Mouse (Mus musculus) CD8-positive naive resting alpha-beta T cell, adult 2 months (primary cell): ENCODE data around the gene Gm10024.
"Not testable (repeated sequence)": the region's sequence is repeated elsewhere in the genome, so short reads cannot be mapped to it uniquely, and the experiment has no call there.

Experiments used
- DNase-seq, 2 experiments: peaks; one replicate each; pipeline ENCODE4 v3.0.0; 2022; ENCODE audit warnings: low read depth in 2 of 2, low spot score in 2 of 2

Gene Gm10024

DNA sequence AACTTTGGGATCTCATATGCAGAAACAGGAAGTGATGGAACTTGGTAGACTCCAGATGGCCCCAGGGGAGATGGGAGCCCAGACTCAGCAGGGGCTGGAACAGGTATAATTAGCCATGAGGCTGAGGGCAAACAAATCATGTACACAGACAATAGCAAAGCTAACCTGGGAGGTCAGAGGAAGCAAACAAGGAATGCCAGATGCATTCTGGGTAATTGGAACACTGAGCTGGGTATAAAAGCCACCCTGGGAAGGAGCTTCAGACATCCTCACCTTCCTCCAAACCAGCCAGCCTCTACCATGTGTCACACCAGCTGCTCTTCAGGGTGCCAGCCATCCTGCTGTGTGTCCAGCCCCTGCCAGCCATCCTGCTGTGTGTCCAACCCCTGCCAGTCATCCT is at the start of gene Gm10024:
TSS of gene Gm10024 (plus strand) at position 301 of the 400 bp plus-strand sequence.
- not testable (repeated sequence) for DNase-seq

DNA sequence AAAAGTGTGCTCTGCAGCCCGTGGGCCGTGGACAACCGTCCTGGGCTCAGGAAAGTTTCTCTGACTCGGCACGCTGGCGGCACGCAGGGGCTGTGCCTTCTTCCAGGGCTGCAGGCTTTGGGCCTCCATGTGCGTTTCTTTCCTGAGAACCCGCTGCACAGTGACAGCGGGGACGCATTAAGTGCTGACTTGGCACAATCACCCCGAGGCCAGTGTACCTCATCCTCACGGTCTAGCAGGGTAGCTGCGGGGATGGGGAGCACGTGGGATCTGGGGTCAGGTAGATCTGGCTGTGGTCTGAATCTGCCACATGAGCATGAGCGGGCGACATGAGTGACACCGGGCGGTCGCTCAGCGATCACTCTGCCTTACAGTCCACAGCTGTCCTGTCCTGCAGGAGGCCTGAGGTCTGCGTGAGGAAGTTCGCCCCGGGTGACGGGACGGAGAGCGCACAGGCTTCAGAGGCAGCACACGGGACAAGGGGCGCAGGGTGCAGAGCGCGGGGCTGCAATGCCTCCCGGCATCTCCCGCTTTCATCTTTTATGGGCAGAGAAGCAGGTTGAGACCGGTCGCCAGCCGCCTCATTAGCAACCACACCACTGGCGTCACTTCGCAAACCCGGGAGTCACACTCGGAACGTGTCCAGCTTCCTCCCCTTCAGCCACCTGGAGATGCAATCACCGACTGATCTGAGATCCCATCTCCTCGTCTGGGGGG is 47.1 kb upstream of the Gm10024 start:
- no peak for DNase-seq

- DNase-seq, result no peak
Measured at GRCm38 (mm10) chr10:77666342-77666741, 44.9 kb upstream of the Gm10024 start.

GRCm38 (mm10) chr10:77667402-77667801 is 43.9 kb upstream of the Gm10024 start:
- no peak for DNase-seq

GRCm38 (mm10) chr10:77670710-77671109 is 40.5 kb upstream of the Gm10024 start:
- no peak for DNase-seq

GRCm38 (mm10) chr10:77671519-77671918 is 39.7 kb upstream of the Gm10024 start:
- DNase-seq, result no peak

- DNase-seq, result peak in 1 of 2 experiments; percentile 9
Measured at GRCm38 (mm10) chr10:77673765-77674164, 37.5 kb upstream of the Gm10024 start.

DNA sequence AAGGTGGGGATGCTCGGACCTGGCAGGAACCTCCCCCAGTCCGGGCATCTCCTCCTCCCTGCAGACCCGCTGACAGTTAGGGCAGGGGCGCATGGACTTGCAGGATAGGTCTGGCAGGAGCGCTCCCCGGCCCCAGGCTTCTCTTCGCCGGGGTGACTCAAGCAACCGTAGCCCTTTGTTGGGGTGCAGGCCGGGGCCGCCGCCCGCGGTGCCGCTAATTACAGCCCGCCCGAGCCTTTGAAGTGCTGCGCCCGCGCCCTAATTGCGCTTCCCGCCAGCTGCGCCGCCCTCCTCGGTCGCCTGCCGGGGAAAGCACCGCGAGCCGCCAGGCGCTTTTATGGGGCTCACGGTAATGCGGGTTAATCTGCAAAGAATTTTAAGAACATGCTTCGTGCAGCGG is 33.7 kb upstream of the Gm10024 start:
- DNase-seq, result no peak

DNA sequence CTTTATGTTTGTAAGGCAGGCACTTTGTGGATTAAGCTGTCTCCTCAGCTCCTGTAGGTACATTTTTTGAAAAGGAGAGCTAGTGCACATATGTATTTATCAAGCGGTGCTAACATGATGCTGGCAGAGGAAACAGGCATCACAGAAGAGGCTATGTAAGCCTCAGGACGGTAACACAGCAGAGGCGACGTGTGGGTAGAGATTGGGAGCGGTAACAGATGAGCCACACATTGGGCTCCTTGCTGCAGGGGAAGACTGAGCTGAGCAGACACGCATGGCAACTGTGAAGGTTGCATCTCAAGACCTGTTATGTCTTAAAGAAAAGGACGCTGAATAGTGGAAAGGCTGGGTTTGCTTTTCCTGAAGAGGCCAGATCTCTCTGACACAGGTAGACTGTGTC is 28.3 kb upstream of the Gm10024 start:
- no peak for DNase-seq

GRCm38 (mm10) chr10:77684181-77684580 is 27.1 kb upstream of the Gm10024 start:
- no peak for DNase-seq

DNA sequence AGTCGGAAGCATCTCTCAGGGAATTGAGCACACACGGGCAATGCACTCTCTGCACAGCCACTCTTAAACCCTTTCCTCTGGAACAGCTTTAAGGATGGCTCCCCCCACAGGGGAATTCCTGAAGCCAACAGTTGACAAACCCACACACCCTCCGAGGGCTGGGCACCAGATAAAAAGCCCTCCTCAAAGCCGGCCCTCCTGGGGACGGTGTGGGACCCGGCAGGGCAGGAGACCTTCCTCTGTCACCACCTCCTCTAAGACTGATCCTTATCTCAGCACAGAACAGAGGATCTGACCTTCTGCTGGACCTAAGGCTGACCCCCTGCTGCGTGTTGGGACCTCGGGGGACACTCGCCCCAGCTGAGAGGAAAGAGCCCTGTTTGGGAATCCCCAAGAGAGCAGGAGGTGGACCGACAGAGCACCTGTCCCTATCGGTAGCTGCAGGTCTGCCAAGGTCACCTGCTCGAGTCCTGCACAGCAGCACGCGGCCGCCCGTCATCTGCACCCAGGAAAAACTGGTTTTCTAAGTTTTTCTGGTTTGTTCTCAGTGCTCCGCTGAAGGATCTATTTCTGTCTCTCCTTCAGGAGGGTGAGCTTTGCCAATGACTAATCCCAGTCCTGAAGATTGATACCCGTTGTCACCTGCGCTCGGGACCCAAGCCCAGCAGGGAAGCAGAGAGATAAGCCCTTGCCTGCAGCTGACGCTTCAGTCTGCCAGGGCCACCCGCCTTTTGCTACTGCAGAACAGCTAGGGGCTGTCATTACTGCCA is 25.2 kb upstream of the Gm10024 start, which contains the start of gene Tspear:
TSS of gene Tspear (plus strand) at position 675 of the 770 bp plus-strand sequence.
- DNase-seq, result no peak

- no peak for DNase-seq
Measured at GRCm38 (mm10) chr10:77687021-77687420, 24.2 kb upstream of the Gm10024 start.

GRCm38 (mm10) chr10:77690356-77690807 is 20.9 kb upstream of the Gm10024 start, which contains the start of gene Gm19402:
Gene Gm19402, minus strand, starts transcription at chr10:77690757.
- DNase-seq, result not testable (repeated sequence)

DNA sequence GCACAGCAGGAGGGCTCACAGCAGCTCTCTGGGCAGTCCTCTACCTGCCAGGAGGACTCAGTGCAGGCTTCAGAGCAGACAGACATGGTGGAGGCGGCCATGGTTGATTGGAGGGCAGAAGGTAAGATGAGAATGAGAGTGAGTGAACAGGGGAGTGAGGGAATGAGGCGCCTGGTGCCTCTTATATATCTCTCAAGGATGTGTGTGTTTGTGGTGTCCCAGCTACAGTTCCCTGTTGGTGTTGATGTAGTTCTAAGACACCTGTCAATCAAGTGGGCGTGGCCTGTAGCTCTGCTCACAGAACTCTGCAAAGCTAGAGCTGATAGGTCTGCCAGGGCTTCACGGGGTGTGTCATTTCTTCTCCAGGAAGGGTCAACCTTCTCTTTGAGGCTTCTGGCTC is 14.1 kb upstream of the Gm10024 start, which contains the start of gene Gm9508:
TSS of gene Gm9508 (minus strand) at position 101 of the 400 bp plus-strand sequence.
- DNase-seq, result no peak

DNA sequence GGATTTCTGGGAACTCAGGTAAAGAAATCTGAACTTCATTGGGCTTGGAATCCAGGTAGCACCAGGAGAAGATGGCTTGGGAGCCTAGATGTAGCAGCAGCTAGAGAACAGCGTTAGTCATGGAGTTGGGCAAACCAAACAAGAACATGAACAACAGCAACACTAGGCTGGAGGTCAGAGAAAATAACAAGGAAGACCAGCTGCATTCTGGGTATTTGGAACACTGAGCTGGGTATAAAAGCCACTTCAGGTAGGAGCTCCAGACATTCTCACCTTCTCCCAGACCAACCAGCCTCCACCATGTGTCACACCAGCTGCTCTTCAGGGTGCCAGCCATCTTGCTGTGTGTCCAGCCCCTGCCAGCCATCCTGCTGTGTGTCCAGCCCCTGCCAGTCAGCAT is 4.9 kb upstream of the Gm10024 start, which contains the start of gene Gm10272:
TSS of gene Gm10272 (plus strand) at position 301 of the 400 bp plus-strand sequence.
- DNase-seq, result no peak

DNA sequence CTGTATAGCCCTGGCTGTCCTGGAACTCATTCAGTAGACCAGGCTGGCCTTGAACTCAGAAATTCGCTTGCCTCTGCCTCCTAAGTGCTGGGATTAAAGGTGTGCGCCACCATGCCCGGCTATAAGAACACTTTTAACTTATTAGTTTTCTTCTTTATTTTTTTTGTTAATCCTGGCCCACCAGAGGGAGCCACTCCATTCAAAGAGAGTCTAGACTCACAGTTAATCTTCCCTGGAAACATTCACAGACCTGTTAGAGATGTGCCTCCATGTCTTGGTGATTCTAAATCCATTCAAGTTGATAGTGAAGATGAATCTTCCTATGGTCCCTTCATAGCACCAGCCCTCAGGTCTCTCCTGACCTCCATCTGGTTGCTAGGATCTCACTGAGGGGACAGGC is 1.4 kb upstream of the Gm10024 start:
- no peak for DNase-seq

GRCm38 (mm10) chr10:77713734-77714133 is 2.5 kb downstream of the Gm10024 start:
- no peak for DNase-seq

- DNase-seq, result no peak
Measured at GRCm38 (mm10) chr10:77715507-77715906, 4.2 kb downstream of the Gm10024 start, which contains the start of gene Gm10142. Gene Gm10142, plus strand, starts transcription at chr10:77715807.

DNA sequence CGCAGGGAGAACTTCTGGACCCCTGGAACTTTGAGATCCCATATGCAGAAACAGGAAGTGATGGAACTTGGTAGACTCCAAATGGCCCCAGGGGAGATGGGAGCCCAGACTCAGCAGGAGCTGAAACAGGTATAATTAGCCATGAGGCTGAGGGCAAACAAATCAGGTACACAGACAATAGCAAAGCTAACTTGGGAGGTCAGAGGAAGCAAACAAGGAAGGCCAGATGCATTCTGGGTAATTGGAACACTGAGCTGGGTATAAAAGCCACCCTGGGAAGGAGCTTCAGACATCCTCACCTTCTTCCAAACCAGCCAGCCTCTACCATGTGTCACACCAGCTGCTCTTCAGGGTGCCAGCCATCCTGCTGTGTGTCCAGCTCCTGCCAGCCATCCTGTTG is 9.0 kb downstream of the Gm10024 start, which contains the start of gene Krtap12-1:
TSS of gene Krtap12-1 (plus strand) at position 301 of the 400 bp plus-strand sequence.
- not testable (repeated sequence) for DNase-seq

DNA sequence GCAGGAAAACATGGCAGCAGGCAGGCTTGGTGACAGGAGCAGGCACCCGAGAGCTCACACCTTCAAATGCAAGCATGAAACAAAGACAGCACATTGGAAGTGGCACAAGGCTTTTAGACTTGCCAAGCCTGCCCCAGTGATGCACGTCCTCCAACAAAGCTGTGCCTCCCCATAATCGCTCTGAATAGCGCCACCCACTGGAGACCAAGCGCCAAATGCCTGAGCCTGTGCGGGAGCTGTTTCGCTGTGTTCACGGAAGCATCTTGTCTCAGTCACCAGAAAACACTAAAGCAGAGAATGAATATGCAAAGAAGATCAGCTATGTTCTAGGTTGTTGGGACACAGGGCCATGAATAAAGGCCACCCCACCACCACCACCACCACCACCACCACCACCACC is 13.6 kb downstream of the Gm10024 start:
- no peak for DNase-seq

DNA sequence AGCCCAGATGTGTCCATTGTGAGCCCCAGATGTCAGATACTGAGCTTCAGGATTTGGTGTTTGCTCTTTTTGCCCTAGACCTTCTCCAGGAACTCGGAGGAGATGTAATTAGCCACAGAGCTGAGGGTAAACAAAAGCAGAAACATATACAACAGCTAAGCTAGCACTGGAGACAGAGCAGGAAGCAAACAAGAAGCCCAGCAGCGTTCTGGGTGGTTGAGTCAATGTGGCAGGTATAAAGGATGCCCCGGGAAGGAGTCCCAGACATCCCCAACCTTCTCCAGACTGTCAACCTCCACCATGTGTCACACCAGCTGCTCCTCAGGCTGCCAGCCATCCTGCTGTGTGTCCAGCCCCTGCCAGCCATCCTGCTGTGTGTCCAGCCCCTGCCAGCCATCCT is 14.9 kb downstream of the Gm10024 start, which contains the start of gene Gm10100:
TSS of gene Gm10100 (plus strand) at position 301 of the 400 bp plus-strand sequence.
- DNase-seq, result no peak

GRCm38 (mm10) chr10:77728280-77728679 is 17.0 kb downstream of the Gm10024 start:
- DNase-seq, result no peak
